Comparison of ENCODE assay signal across 9 mouse cellular contexts in genomic region chr9:44131276-44131590, GRCm38 (mm10). TPM values are rescaled to one million over a fixed set of nuclear protein-coding genes. Genes with fewer than 3 reads are reported as not detected.
DNase-seq lines count a peak whose midpoint lies in the region; ATAC-seq and TF ChIP-seq lines count a peak whose summit lies in the region.
"Had no signal": no experiment of that assay in that cellular context is flagged by ENCODE, and none has a peak within 500 bp of the region (broad histone marks: within the 10 kb centered on the region; RNA-seq: fewer than 3 reads in every experiment).

No protein-coding gene starts in this region.

- peak overlapping the region; percentile 90 for H3K27ac ChIP-seq in kidney, embryonic 15.5 days
- peak overlapping the region; percentile 86 for H3K27ac ChIP-seq in embryonic facial prominence, embryonic 10.5 days (replicated peaks)
- H3K27ac ChIP-seq in limb, embryonic 14.5 days (replicated peaks; ENCODE audit: low read depth, low read length): peak overlapping the region; percentile 43; the same call in 1 of the 2 replicates

- TF ChIP-seq POLR2A in limb, embryonic 14.5 days (IDR thresholded peaks at IDR 0.05; ENCODE audit: borderline replicate concordance, extremely low read depth, insufficient read depth, insufficient read length): no peak

- no peaks in the 10 kb centered on the region for H3K9me3 ChIP-seq in kidney, embryonic 15.5 days (replicated peaks)
- no peaks in the 10 kb centered on the region for H3K9me3 ChIP-seq in embryonic facial prominence, embryonic 10.5 days
- H3K9me3 ChIP-seq in limb, embryonic 14.5 days (ENCODE audit: control insufficient read depth, low read length): no peaks in the 10 kb centered on the region

- H3K36me3 ChIP-seq in kidney, embryonic 15.5 days: no peaks in the 10 kb centered on the region
- H3K36me3 ChIP-seq in embryonic facial prominence, embryonic 10.5 days (replicated peaks): no peaks in the 10 kb centered on the region
- no peaks in the 10 kb centered on the region for H3K36me3 ChIP-seq in limb, embryonic 14.5 days (ENCODE audit: control insufficient read depth, insufficient read depth, low read length)

- DNase-seq in cerebellum, adult 9-10 months: peak; percentile 42
- DNase-seq in cerebellum, adult 11-12 months: no peak
- DNase-seq in kidney, adult 9 months: no peak
- peak; percentile 35 for DNase-seq in embryonic facial prominence, embryonic 10.5 days (ENCODE audit: low spot score)
- DNase-seq in limb, embryonic 14.5 days (ENCODE audit: low spot score): no peak
- DNase-seq in thymus, postnatal 14 days: no peak
- no peak for DNase-seq in urinary bladder, postnatal 4 days (ENCODE audit: low spot score in 2 of 2)

- peak overlapping the region; percentile 70 for H3K4me2 ChIP-seq in kidney, embryonic 15.5 days
- H3K4me2 ChIP-seq in limb, embryonic 14.5 days (replicated peaks; ENCODE audit: low read depth, low read length, severe bottlenecking): peak overlapping the region; percentile 19

- WGBS in kidney, embryonic 15.5 days: 44% methylated on average over 7 of the region's 7 CpGs
- WGBS in embryonic facial prominence, embryonic 10.5 days: 31% methylated on average over 7 of the region's 7 CpGs
- 45% methylated on average over 7 of the region's 7 CpGs for WGBS in limb, embryonic 14.5 days

- no peak for ATAC-seq in kidney, embryonic 15.5 days (replicated peaks; ENCODE audit: low FRiP score)
- no peak for ATAC-seq in limb, embryonic 14.5 days (ENCODE audit: low FRiP score, low read depth)

- H3K9ac ChIP-seq in kidney, embryonic 15.5 days: no peak overlapping the region
- no peak overlapping the region for H3K9ac ChIP-seq in limb, embryonic 14.5 days (ENCODE audit: low read depth, low read length, severe bottlenecking)

- H3K4me3 ChIP-seq in kidney, embryonic 15.5 days (replicated peaks): no peak overlapping the region
- H3K4me3 ChIP-seq in embryonic facial prominence, embryonic 10.5 days: peak overlapping the region; percentile 57; the same call in 1 of the 2 replicates
- H3K4me3 ChIP-seq in limb, embryonic 14.5 days (replicated peaks; ENCODE audit: low read length): no peak overlapping the region

- peaks cover 80% of the 10 kb centered on the region for H3K4me1 ChIP-seq in kidney, embryonic 15.5 days
- H3K4me1 ChIP-seq in embryonic facial prominence, embryonic 10.5 days: peaks cover 74% of the 10 kb centered on the region
- peaks cover 44% of the 10 kb centered on the region for H3K4me1 ChIP-seq in limb, embryonic 14.5 days (ENCODE audit: control insufficient read depth, insufficient read depth, low read length)

- peaks cover 7% of the 10 kb centered on the region for H3K27me3 ChIP-seq in kidney, embryonic 15.5 days
- peaks cover 64% of the 10 kb centered on the region for H3K27me3 ChIP-seq in embryonic facial prominence, embryonic 10.5 days (replicated peaks; ENCODE audit: low read depth, poor library complexity, severe bottlenecking)
- peaks cover 4% of the 10 kb centered on the region; the same call in 1 of the 2 replicates for H3K27me3 ChIP-seq in limb, embryonic 14.5 days (ENCODE audit: control insufficient read depth, insufficient read depth, low read length)

RNA-seq across cellular contexts. Expression of gene Mcam, which starts 3.0 kb away (rescaled TPM):
- polyA plus RNA-seq in kidney, embryonic 15.5 days (2015; fragmentation: Nextera tagmentation; extraction: Ambion mirVana): 44.2 and 47.0 TPM in 2 replicates
- 11.2 and 12.3 TPM in 2 replicates for polyA plus RNA-seq in embryonic facial prominence, embryonic 10.5 days (2016; fragmentation: Nextera tagmentation; extraction: Ambion mirVana)
- polyA plus RNA-seq in limb, embryonic 14.5 days (2012; rRNA removed): 82.8 and 101 TPM in 2 replicates
- 44.2 and 46.3 TPM in 2 replicates for polyA plus RNA-seq in limb, embryonic 14.5 days (2014; fragmentation: Nextera tagmentation; extraction: Ambion mirVana)

RNA-seq across cellular contexts. Expression of gene Rnf26, which starts 17.9 kb away (rescaled TPM):
- polyA plus RNA-seq in kidney, embryonic 15.5 days (2015; fragmentation: Nextera tagmentation; extraction: Ambion mirVana): 70.9 and 78.3 TPM in 2 replicates
- polyA plus RNA-seq in embryonic facial prominence, embryonic 10.5 days (2016; fragmentation: Nextera tagmentation; extraction: Ambion mirVana): 80.1 and 80.9 TPM in 2 replicates
- polyA plus RNA-seq in limb, embryonic 14.5 days (2012; rRNA removed): 56.1 and 80.2 TPM in 2 replicates
- polyA plus RNA-seq in limb, embryonic 14.5 days (2014; fragmentation: Nextera tagmentation; extraction: Ambion mirVana): 74.0 and 81.0 TPM in 2 replicates

RNA-seq across cellular contexts. Expression of gene Gm49380, which starts 17.9 kb away (rescaled TPM):
- polyA plus RNA-seq in kidney, embryonic 15.5 days (2015; fragmentation: Nextera tagmentation; extraction: Ambion mirVana): 0.17 and 0.21 TPM in 2 replicates
- 0.31 and 0.49 TPM in 2 replicates for polyA plus RNA-seq in embryonic facial prominence, embryonic 10.5 days (2016; fragmentation: Nextera tagmentation; extraction: Ambion mirVana)
- 0.41 and 0.49 TPM in 2 replicates for polyA plus RNA-seq in limb, embryonic 14.5 days (2012; rRNA removed)
- polyA plus RNA-seq in limb, embryonic 14.5 days (2014; fragmentation: Nextera tagmentation; extraction: Ambion mirVana): 0.23 and 0.65 TPM in 2 replicates
- polyA plus RNA-seq: spleen, adult 2 months had no signal

RNA-seq across cellular contexts. Expression of gene C1qtnf5, which starts 24.2 kb away (rescaled TPM):
- 4.5 and 5.2 TPM in 2 replicates for polyA plus RNA-seq in kidney, embryonic 15.5 days (2015; fragmentation: Nextera tagmentation; extraction: Ambion mirVana)
- polyA plus RNA-seq in embryonic facial prominence, embryonic 10.5 days (2016; fragmentation: Nextera tagmentation; extraction: Ambion mirVana): 0.27 and 0.75 TPM in 2 replicates
- polyA plus RNA-seq in limb, embryonic 14.5 days (2012; rRNA removed): 10.0 and 12.7 TPM in 2 replicates
- polyA plus RNA-seq in limb, embryonic 14.5 days (2014; fragmentation: Nextera tagmentation; extraction: Ambion mirVana): 6.9 and 7.5 TPM in 2 replicates

RNA-seq across cellular contexts. Expression of gene Mfrp, which starts 29.7 kb away (rescaled TPM):
- 0.13 TPM in 1 of 2 replicates, not detected in the other for polyA plus RNA-seq in kidney, embryonic 15.5 days (2015; fragmentation: Nextera tagmentation; extraction: Ambion mirVana)
- polyA plus RNA-seq in embryonic facial prominence, embryonic 10.5 days (2016; fragmentation: Nextera tagmentation; extraction: Ambion mirVana): 0.09 and 0.12 TPM in 2 replicates
- polyA plus RNA-seq in limb, embryonic 14.5 days (2012; rRNA removed): 0.08 and 0.29 TPM in 2 replicates
- polyA plus RNA-seq in limb, embryonic 14.5 days (2014; fragmentation: Nextera tagmentation; extraction: Ambion mirVana): 0.18 and 0.37 TPM in 2 replicates

Comparison
In these comparisons a context has a peak if more than half of its experiments do, and no peak if none do; other contexts are left out.
1. DNase-seq: peak in cerebellum, adult 9-10 months (single experiment) and embryonic facial prominence, embryonic 10.5 days (single experiment); none in cerebellum, adult 11-12 months (single experiment), kidney, adult 9 months (single experiment), limb, embryonic 14.5 days (single experiment), thymus, postnatal 14 days (single experiment) and urinary bladder, postnatal 4 days (0 of 2).
2. Peak in every context shown above with its lines, with median percentiles within 50 percentile points of each other: H3K27ac ChIP-seq.